Comparison of ENCODE assay signal across 16 mouse cellular contexts in the genomic region with DNA sequence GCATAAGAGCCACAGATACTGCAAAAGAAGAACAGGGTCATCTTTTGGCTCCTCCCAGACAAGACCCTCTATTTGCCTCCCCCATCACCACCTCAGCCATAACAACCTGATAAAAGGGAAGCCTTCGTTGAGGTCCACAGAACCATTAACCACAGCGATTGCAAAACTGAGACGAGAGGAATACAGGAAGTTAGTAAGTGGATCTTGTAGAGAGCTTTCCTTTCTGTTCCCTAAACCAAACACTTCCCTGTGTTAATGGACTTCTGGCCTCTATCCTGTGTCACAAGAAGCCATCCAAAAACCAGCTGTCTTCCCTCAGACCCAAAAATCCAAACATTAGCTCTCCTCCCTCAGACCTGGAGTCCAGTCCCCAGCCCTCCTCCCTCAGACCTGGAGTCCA. TPM values are rescaled to one million over a fixed set of nuclear protein-coding genes. Genes with fewer than 3 reads are reported as not detected.
DNase-seq lines count a peak whose midpoint lies in the region; ATAC-seq and TF ChIP-seq lines count a peak whose summit lies in the region.
"Had no signal": no experiment of that assay in that cellular context is flagged by ENCODE, and none has a peak within 500 bp of the region (broad histone marks: within the 10 kb centered on the region; RNA-seq: fewer than 3 reads in every experiment).

No protein-coding gene starts in this region.

- H3K9me3 ChIP-seq in kidney, postnatal 0 days (replicated peaks; ENCODE audit: low read length): no peaks in the 10 kb centered on the region
- no peaks in the 10 kb centered on the region for H3K9me3 ChIP-seq in kidney, embryonic 16.5 days (ENCODE audit: low read length)
- H3K9me3 ChIP-seq in liver, embryonic 16.5 days (replicated peaks; ENCODE audit: control insufficient read depth, low read length): no peaks in the 10 kb centered on the region
- H3K9me3 ChIP-seq in forebrain, embryonic 10.5 days: no peaks in the 10 kb centered on the region
- no peaks in the 10 kb centered on the region for H3K9me3 ChIP-seq in heart, embryonic 12.5 days (replicated peaks)
- H3K9me3 ChIP-seq: G1E; heart, embryonic 10.5 days; hindbrain, embryonic 15.5 days had no signal

- H3K36me3 ChIP-seq in kidney, postnatal 0 days (ENCODE audit: insufficient read depth, low read length): no peaks in the 10 kb centered on the region
- no peaks in the 10 kb centered on the region for H3K36me3 ChIP-seq in kidney, embryonic 16.5 days (ENCODE audit: insufficient read depth, low read length)
- no peaks in the 10 kb centered on the region for H3K36me3 ChIP-seq in liver, embryonic 16.5 days (ENCODE audit: control insufficient read depth, insufficient read depth)
- no peaks in the 10 kb centered on the region for H3K36me3 ChIP-seq in forebrain, embryonic 10.5 days (replicated peaks)
- H3K36me3 ChIP-seq in heart, embryonic 12.5 days: no peaks in the 10 kb centered on the region
- H3K36me3 ChIP-seq: G1E; heart, embryonic 10.5 days; hindbrain, embryonic 15.5 days had no signal

- H3K4me1 ChIP-seq in kidney, postnatal 0 days (replicated peaks; ENCODE audit: insufficient read depth, low read length): no peaks in the 10 kb centered on the region
- H3K4me1 ChIP-seq in kidney, embryonic 16.5 days (ENCODE audit: insufficient read depth, low read length): no peaks in the 10 kb centered on the region
- H3K4me1 ChIP-seq in bone marrow, adult 2 months (ENCODE audit: control insufficient read depth, insufficient read depth, low read length): peaks cover 10% of the 10 kb centered on the region; the same call in 1 of the 2 replicates
- H3K4me1 ChIP-seq in liver, embryonic 16.5 days (ENCODE audit: control insufficient read depth, low read depth, low read length): peaks cover 3% of the 10 kb centered on the region; the same call in 1 of the 2 replicates
- H3K4me1 ChIP-seq in forebrain, embryonic 10.5 days: peaks cover 4% of the 10 kb centered on the region; the same call in 1 of the 2 replicates
- no peaks in the 10 kb centered on the region for H3K4me1 ChIP-seq in heart, embryonic 12.5 days (replicated peaks)
- H3K4me1 ChIP-seq: heart, embryonic 10.5 days; hindbrain, embryonic 15.5 days had no signal

- H3K4me3 ChIP-seq in kidney, postnatal 0 days (replicated peaks; ENCODE audit: low read depth, low read length): no peak overlapping the region
- no peak overlapping the region for H3K4me3 ChIP-seq in kidney, embryonic 16.5 days (ENCODE audit: low read length)
- H3K4me3 ChIP-seq in bone marrow, adult 2 months (replicated peaks; ENCODE audit: control insufficient read depth, low read depth, low read length): peak overlapping the region; percentile 69
- H3K4me3 ChIP-seq in liver, embryonic 16.5 days (ENCODE audit: low read depth, low read length): peak overlapping the region; percentile 33; the same call in 1 of the 2 replicates
- no peak overlapping the region for H3K4me3 ChIP-seq in forebrain, embryonic 10.5 days
- H3K4me3 ChIP-seq in heart, embryonic 12.5 days: no peak overlapping the region

- H3K4me2 ChIP-seq in kidney, postnatal 0 days (ENCODE audit: low read length): no peak overlapping the region
- no peak overlapping the region for H3K4me2 ChIP-seq in kidney, embryonic 16.5 days (replicated peaks; ENCODE audit: low read depth, low read length)
- H3K4me2 ChIP-seq in liver, embryonic 16.5 days (ENCODE audit: low read depth, low read length): peak overlapping the region; percentile 25; the same call in 1 of the 2 replicates
- no peak overlapping the region for H3K4me2 ChIP-seq in heart, embryonic 12.5 days

- ATAC-seq in kidney, postnatal 0 days (replicated peaks; ENCODE audit: low FRiP score, low read depth): no peak
- no peak for ATAC-seq in kidney, embryonic 16.5 days (ENCODE audit: low FRiP score, low TSS enrichment)
- 0 out of 2 replicates have a peak, but pooled peaks have one; percentile 19 for ATAC-seq in liver, embryonic 16.5 days (ENCODE audit: low read depth)
- peak; percentile 85 for ATAC-seq in monocyte, adult 5-6 weeks (replicated peaks; ENCODE audit: insufficient number of reproducible peaks, low FRiP score, low TSS enrichment, poor library complexity, severe bottlenecking)
- ATAC-seq in heart, embryonic 12.5 days (ENCODE audit: insufficient number of reproducible peaks, low FRiP score): no peak

- H3K9ac ChIP-seq in kidney, postnatal 0 days (ENCODE audit: low read depth, low read length): no peak overlapping the region
- no peak overlapping the region for H3K9ac ChIP-seq in kidney, embryonic 16.5 days (replicated peaks; ENCODE audit: low read length)
- H3K9ac ChIP-seq in liver, embryonic 16.5 days (ENCODE audit: low read depth, low read length): no peak overlapping the region
- H3K9ac ChIP-seq in heart, embryonic 12.5 days: no peak overlapping the region

- 16% methylated on average over 3 of the region's 3 CpGs for WGBS in kidney, postnatal 0 days
- 37% methylated on average over 3 of the region's 3 CpGs for WGBS in kidney, embryonic 16.5 days
- WGBS in bone marrow, adult 2 months: 0% methylated on average over 3 of the region's 3 CpGs
- WGBS in liver, embryonic 16.5 days (ENCODE audit: insufficient replicate concordance): 6% methylated on average over 3 of the region's 3 CpGs
- WGBS in forebrain, embryonic 10.5 days: 87% methylated on average over 3 of the region's 3 CpGs
- WGBS in heart, embryonic 12.5 days: 49% methylated on average over 3 of the region's 3 CpGs

- intact Hi-C loops in left cerebral cortex, postnatal 4 days (cut with DNase I): no loop called here

- no peak for TF ChIP-seq CTCF in kidney, postnatal 0 days (IDR thresholded peaks at IDR 0.05; ENCODE audit: low read depth)
- no peak for TF ChIP-seq CTCF in bone marrow, adult 2 months (IDR thresholded peaks at IDR 0.05; ENCODE audit: control insufficient read depth, insufficient read depth, low read length)

- peak; percentile 27 for DNase-seq in kidney, postnatal 0 days (ENCODE audit: low spot score)
- DNase-seq in forebrain, embryonic 10.5 days (ENCODE audit: extremely low spot score, low spot score): no peak
- DNase-seq in left cerebral cortex, postnatal 4 days: no peak
- DNase-seq: cerebellum, adult 8-10 months; kidney, postnatal 10 days; retina, postnatal 1 day; thymus, postnatal 25 days had no signal

- H3K27me3 ChIP-seq in kidney, postnatal 0 days (ENCODE audit: insufficient read depth, low read length): no peaks in the 10 kb centered on the region
- no peaks in the 10 kb centered on the region for H3K27me3 ChIP-seq in kidney, embryonic 16.5 days (ENCODE audit: insufficient read depth, low read length)
- no peaks in the 10 kb centered on the region for H3K27me3 ChIP-seq in liver, embryonic 16.5 days (ENCODE audit: control insufficient read depth, insufficient read depth, low read depth, low read length)
- no peaks in the 10 kb centered on the region for H3K27me3 ChIP-seq in forebrain, embryonic 10.5 days (ENCODE audit: poor library complexity, severe bottlenecking)
- H3K27me3 ChIP-seq in heart, embryonic 12.5 days (replicated peaks): 0 out of 2 replicates have a peak, but pooled peaks cover 6% of the 10 kb centered on the region
- H3K27me3 ChIP-seq: hindbrain, embryonic 15.5 days had no signal

- H3K27ac ChIP-seq in kidney, postnatal 0 days: 0 out of 2 replicates have a peak overlapping the region, but pooled peaks have one; percentile 0
- H3K27ac ChIP-seq in kidney, embryonic 16.5 days (ENCODE audit: low read length): no peak overlapping the region
- peak overlapping the region; percentile 73 for H3K27ac ChIP-seq in bone marrow, adult 2 months (ENCODE audit: control insufficient read depth, insufficient read depth, low read depth, low read length, poor library complexity)
- H3K27ac ChIP-seq in liver, embryonic 16.5 days (ENCODE audit: low read length): peak overlapping the region; percentile 51; the same call in 1 of the 2 replicates
- no peak overlapping the region for H3K27ac ChIP-seq in forebrain, embryonic 10.5 days
- H3K27ac ChIP-seq in heart, embryonic 12.5 days (ENCODE audit: poor library complexity, severe bottlenecking): no peak overlapping the region
- H3K27ac ChIP-seq: heart, embryonic 10.5 days; hindbrain, embryonic 15.5 days had no signal

- TF ChIP-seq POLR2A in bone marrow, adult 2 months (IDR thresholded peaks at IDR 0.05; ENCODE audit: borderline replicate concordance, control insufficient read depth, low read depth, low read length): no peak

RNA-seq across cellular contexts. Expression of a gene that starts 0.7 kb away (rescaled TPM):
- polyA plus RNA-seq in kidney, postnatal 0 days (2015; fragmentation: Nextera tagmentation; extraction: Ambion mirVana): 0.06 and 0.12 TPM in 2 replicates
- 0.07 and 0.08 TPM in 2 replicates for polyA plus RNA-seq in kidney, embryonic 16.5 days (2015; fragmentation: Nextera tagmentation; extraction: Ambion mirVana)
- polyA plus RNA-seq in bone marrow, adult 2 months (2011; ENCODE audit: insufficient read depth, insufficient read length, low replicate concordance, missing spikeins): 5.1 and 7.2 TPM in 2 replicates
- polyA plus RNA-seq in liver, embryonic 16.5 days (2015; fragmentation: Nextera tagmentation; extraction: Ambion mirVana): 0.33 and 0.36 TPM in 2 replicates
- 5.6 to 6.8 TPM (median 6.4 TPM) in 3 replicates for total RNA-seq in monocyte, adult 5-6 weeks (2017)
- polyA plus RNA-seq in forebrain, embryonic 10.5 days (2016; fragmentation: Nextera tagmentation; extraction: Ambion mirVana): 0.11 and 0.20 TPM in 2 replicates
- not detected for total RNA-seq in left cerebral cortex, postnatal 4 days (2021)
- polyA plus RNA-seq in heart, embryonic 12.5 days (2016; fragmentation: Nextera tagmentation; extraction: Ambion mirVana): 0.08 TPM in 1 of 2 replicates, not detected in the other
- total RNA-seq: layer of hippocampus, postnatal 14 days had no signal
- polyA plus RNA-seq: heart, embryonic 10.5 days had no signal

RNA-seq across cellular contexts. Expression of a gene that starts 15.6 kb away (rescaled TPM):
- polyA plus RNA-seq in kidney, postnatal 0 days (2015; fragmentation: Nextera tagmentation; extraction: Ambion mirVana): 61.2 and 64.8 TPM in 2 replicates
- polyA plus RNA-seq in kidney, embryonic 16.5 days (2015; fragmentation: Nextera tagmentation; extraction: Ambion mirVana): 99.3 and 104 TPM in 2 replicates
- 98.4 and 144 TPM in 2 replicates for polyA plus RNA-seq in bone marrow, adult 2 months (2011; ENCODE audit: insufficient read depth, insufficient read length, low replicate concordance, missing spikeins)
- polyA plus RNA-seq in liver, embryonic 16.5 days (2015; fragmentation: Nextera tagmentation; extraction: Ambion mirVana): 41.3 and 47.4 TPM in 2 replicates
- 25.1 to 60.4 TPM (median 38.0 TPM) in 3 replicates for total RNA-seq in monocyte, adult 5-6 weeks (2017)
- polyA plus RNA-seq in forebrain, embryonic 10.5 days (2016; fragmentation: Nextera tagmentation; extraction: Ambion mirVana): 98.9 and 101 TPM in 2 replicates
- 10 to 100 TPM; 53.2 to 58.9 TPM for total RNA-seq in left cerebral cortex, postnatal 4 days (2021)
- polyA plus RNA-seq in heart, embryonic 12.5 days (2016; fragmentation: Nextera tagmentation; extraction: Ambion mirVana): 60.7 and 65.0 TPM in 2 replicates

RNA-seq across cellular contexts. Expression of a gene that starts 28.5 kb away (rescaled TPM):
- 70.7 and 84.0 TPM in 2 replicates for polyA plus RNA-seq in kidney, postnatal 0 days (2015; fragmentation: Nextera tagmentation; extraction: Ambion mirVana)
- 71.2 and 71.4 TPM in 2 replicates for polyA plus RNA-seq in kidney, embryonic 16.5 days (2015; fragmentation: Nextera tagmentation; extraction: Ambion mirVana)
- 169 and 179 TPM in 2 replicates for polyA plus RNA-seq in bone marrow, adult 2 months (2011; ENCODE audit: insufficient read depth, insufficient read length, low replicate concordance, missing spikeins)
- polyA plus RNA-seq in liver, embryonic 16.5 days (2015; fragmentation: Nextera tagmentation; extraction: Ambion mirVana): 65.0 and 71.5 TPM in 2 replicates
- 4.7 TPM in 1 of 3 replicates, not detected in the others for total RNA-seq in monocyte, adult 5-6 weeks (2017)
- polyA plus RNA-seq in forebrain, embryonic 10.5 days (2016; fragmentation: Nextera tagmentation; extraction: Ambion mirVana): 40.4 and 44.2 TPM in 2 replicates
- total RNA-seq in left cerebral cortex, postnatal 4 days (2021): 1 to 10 TPM; 7.3 to 8.8 TPM
- 41.0 and 44.4 TPM in 2 replicates for polyA plus RNA-seq in heart, embryonic 12.5 days (2016; fragmentation: Nextera tagmentation; extraction: Ambion mirVana)

RNA-seq across cellular contexts. Expression of a gene that starts 34.0 kb away (rescaled TPM):
- 0.71 and 0.78 TPM in 2 replicates for polyA plus RNA-seq in kidney, postnatal 0 days (2015; fragmentation: Nextera tagmentation; extraction: Ambion mirVana)
- 1.2 and 1.3 TPM in 2 replicates for polyA plus RNA-seq in kidney, embryonic 16.5 days (2015; fragmentation: Nextera tagmentation; extraction: Ambion mirVana)
- 3.7 TPM in 1 of 2 replicates, not detected in the other for polyA plus RNA-seq in bone marrow, adult 2 months (2011; ENCODE audit: insufficient read depth, insufficient read length, low replicate concordance, missing spikeins)
- 0.14 TPM in 1 of 2 replicates, not detected in the other for polyA plus RNA-seq in liver, embryonic 16.5 days (2015; fragmentation: Nextera tagmentation; extraction: Ambion mirVana)
- total RNA-seq in monocyte, adult 5-6 weeks (2017): not detected in 3 replicates
- polyA plus RNA-seq in forebrain, embryonic 10.5 days (2016; fragmentation: Nextera tagmentation; extraction: Ambion mirVana): 2.2 TPM in 2 replicates
- total RNA-seq in left cerebral cortex, postnatal 4 days (2021): 100 to 1,000 TPM; 258 to 262 TPM
- polyA plus RNA-seq in heart, embryonic 12.5 days (2016; fragmentation: Nextera tagmentation; extraction: Ambion mirVana): 1.0 and 1.7 TPM in 2 replicates
- polyA plus RNA-seq: G1E had no signal

RNA-seq across cellular contexts. Expression of a gene that starts 39.5 kb away (rescaled TPM):
- 99.7 and 99.9 TPM in 2 replicates for polyA plus RNA-seq in kidney, postnatal 0 days (2015; fragmentation: Nextera tagmentation; extraction: Ambion mirVana)
- 114 and 118 TPM in 2 replicates for polyA plus RNA-seq in kidney, embryonic 16.5 days (2015; fragmentation: Nextera tagmentation; extraction: Ambion mirVana)
- 11.7 and 19.8 TPM in 2 replicates for polyA plus RNA-seq in bone marrow, adult 2 months (2011; ENCODE audit: insufficient read depth, insufficient read length, low replicate concordance, missing spikeins)
- polyA plus RNA-seq in liver, embryonic 16.5 days (2015; fragmentation: Nextera tagmentation; extraction: Ambion mirVana): 46.8 and 49.1 TPM in 2 replicates
- total RNA-seq in monocyte, adult 5-6 weeks (2017): 12.9 to 47.3 TPM (median 16.6 TPM) in 3 replicates
- 135 and 137 TPM in 2 replicates for polyA plus RNA-seq in forebrain, embryonic 10.5 days (2016; fragmentation: Nextera tagmentation; extraction: Ambion mirVana)
- total RNA-seq in left cerebral cortex, postnatal 4 days (2021): 100 to 1,000 TPM in 1 of 2 experiments, 10 to 100 TPM in 1; 99.7 to 111 TPM
- 78.2 and 84.7 TPM in 2 replicates for polyA plus RNA-seq in heart, embryonic 12.5 days (2016; fragmentation: Nextera tagmentation; extraction: Ambion mirVana)

Comparison
In these comparisons a context has a peak if more than half of its experiments do, and no peak if none do; other contexts are left out.
1. H3K27ac ChIP-seq: peak in kidney, postnatal 0 days (single experiment), bone marrow, adult 2 months (single experiment) and liver, embryonic 16.5 days (single experiment); none in kidney, embryonic 16.5 days (single experiment), forebrain, embryonic 10.5 days (single experiment) and heart, embryonic 12.5 days (single experiment).
2. ATAC-seq: peak in liver, embryonic 16.5 days (single experiment) and monocyte, adult 5-6 weeks (single experiment); none in kidney, postnatal 0 days (single experiment), kidney, embryonic 16.5 days (single experiment) and heart, embryonic 12.5 days (single experiment).
3. H3K4me3 ChIP-seq: peak in bone marrow, adult 2 months (single experiment) and liver, embryonic 16.5 days (single experiment); none in kidney, postnatal 0 days (single experiment), kidney, embryonic 16.5 days (single experiment), forebrain, embryonic 10.5 days (single experiment) and heart, embryonic 12.5 days (single experiment).